In genomic region chr1:162294572-162294910, GRCm38 (mm10) we compare ENCODE assay signal across 13 mouse cellular contexts.
DNase-seq lines count a peak whose midpoint lies in the region; ATAC-seq and TF ChIP-seq lines count a peak whose summit lies in the region.
"Had no signal": no experiment of that assay in that cellular context is flagged by ENCODE, and none has a peak within 500 bp of the region (broad histone marks: within the 10 kb centered on the region; RNA-seq: fewer than 3 reads in every experiment).

No protein-coding gene starts in this region.

- no peak overlapping the region for H3K4me2 ChIP-seq in forebrain, embryonic 16.5 days (ENCODE audit: low read length)
- no peak overlapping the region for H3K4me2 ChIP-seq in forebrain, embryonic 12.5 days
- H3K4me2 ChIP-seq in intestine, embryonic 15.5 days (replicated peaks), result no peak overlapping the region
- H3K4me2 ChIP-seq in intestine, embryonic 16.5 days (ENCODE audit: low read depth, low read length), result no peak overlapping the region
- no peak overlapping the region for H3K4me2 ChIP-seq in midbrain, postnatal 0 days (ENCODE audit: low read depth, low read length, poor library complexity, severe bottlenecking)
- no peak overlapping the region for H3K4me2 ChIP-seq in midbrain, embryonic 16.5 days (ENCODE audit: low read length)
- H3K4me2 ChIP-seq in stomach, embryonic 16.5 days (ENCODE audit: low read depth, low read length), result no peak overlapping the region
- H3K4me2 ChIP-seq: liver, embryonic 12.5 days; midbrain, embryonic 12.5 days had no signal

- H3K9me3 ChIP-seq in forebrain, embryonic 16.5 days (ENCODE audit: control insufficient read depth, low read length), result no peaks in the 10 kb centered on the region
- no peaks in the 10 kb centered on the region for H3K9me3 ChIP-seq in forebrain, embryonic 12.5 days
- no peaks in the 10 kb centered on the region for H3K9me3 ChIP-seq in intestine, embryonic 15.5 days
- H3K9me3 ChIP-seq in intestine, embryonic 16.5 days (ENCODE audit: control insufficient read depth, low read length), result no peaks in the 10 kb centered on the region
- no peaks in the 10 kb centered on the region for H3K9me3 ChIP-seq in midbrain, postnatal 0 days (ENCODE audit: low read length)
- H3K9me3 ChIP-seq in midbrain, embryonic 16.5 days (replicated peaks; ENCODE audit: control insufficient read depth, low read length, poor library complexity, severe bottlenecking), result no peaks in the 10 kb centered on the region
- H3K9me3 ChIP-seq in stomach, embryonic 16.5 days (replicated peaks; ENCODE audit: control insufficient read depth, low read length), result no peaks in the 10 kb centered on the region
- H3K9me3 ChIP-seq: liver, embryonic 12.5 days; midbrain, embryonic 12.5 days had no signal

- peak; percentile 20; the same call in 1 of the 2 replicates for ATAC-seq in forebrain, embryonic 16.5 days
- no peak for ATAC-seq in forebrain, embryonic 12.5 days (ENCODE audit: low FRiP score)
- ATAC-seq in intestine, embryonic 15.5 days, result no peak
- no peak for ATAC-seq in intestine, embryonic 16.5 days
- no peak for ATAC-seq in midbrain, postnatal 0 days (ENCODE audit: low FRiP score)
- ATAC-seq in midbrain, embryonic 16.5 days, result no peak
- ATAC-seq in stomach, embryonic 16.5 days (ENCODE audit: insufficient read depth, low FRiP score), result no peak
- ATAC-seq: liver, embryonic 12.5 days had no signal

- H3K36me3 ChIP-seq in forebrain, embryonic 16.5 days (ENCODE audit: control insufficient read depth, insufficient read depth), result no peaks in the 10 kb centered on the region
- H3K36me3 ChIP-seq in forebrain, embryonic 12.5 days (replicated peaks), result no peaks in the 10 kb centered on the region
- H3K36me3 ChIP-seq in intestine, embryonic 15.5 days, result no peaks in the 10 kb centered on the region
- no peaks in the 10 kb centered on the region for H3K36me3 ChIP-seq in intestine, embryonic 16.5 days (ENCODE audit: control insufficient read depth, insufficient read depth, low read length)
- H3K36me3 ChIP-seq in midbrain, postnatal 0 days (ENCODE audit: insufficient read depth, low read length), result 0 out of 2 replicates have a peak, but pooled peaks cover 5% of the 10 kb centered on the region
- 0 out of 2 replicates have a peak, but pooled peaks cover 3% of the 10 kb centered on the region for H3K36me3 ChIP-seq in midbrain, embryonic 16.5 days (ENCODE audit: control insufficient read depth, insufficient read depth, low read length)
- H3K36me3 ChIP-seq in stomach, embryonic 16.5 days (ENCODE audit: control insufficient read depth, insufficient read depth, low read length), result no peaks in the 10 kb centered on the region
- H3K36me3 ChIP-seq: liver, embryonic 12.5 days; midbrain, embryonic 12.5 days had no signal

- H3K27ac ChIP-seq in forebrain, embryonic 16.5 days (ENCODE audit: low read length), result no peak overlapping the region
- H3K27ac ChIP-seq in forebrain, embryonic 12.5 days, result no peak overlapping the region
- H3K27ac ChIP-seq in intestine, embryonic 15.5 days, result peak overlapping the region; percentile 44; the same call in 1 of the 2 replicates
- H3K27ac ChIP-seq in intestine, embryonic 16.5 days (ENCODE audit: low read length), result no peak overlapping the region
- no peak overlapping the region for H3K27ac ChIP-seq in midbrain, postnatal 0 days (ENCODE audit: low read depth, low read length)
- no peak overlapping the region for H3K27ac ChIP-seq in midbrain, embryonic 16.5 days (ENCODE audit: low read length)
- peak overlapping the region; percentile 41; the same call in 1 of the 2 replicates for H3K27ac ChIP-seq in stomach, embryonic 16.5 days (ENCODE audit: low read length)
- H3K27ac ChIP-seq: liver, embryonic 12.5 days; midbrain, embryonic 12.5 days had no signal

- no peak for TF ChIP-seq CTCF in midbrain, postnatal 0 days (IDR thresholded peaks at IDR 0.05)

- no peak overlapping the region for H3K4me3 ChIP-seq in forebrain, embryonic 16.5 days (replicated peaks; ENCODE audit: low read length)
- no peak overlapping the region for H3K4me3 ChIP-seq in forebrain, embryonic 12.5 days (replicated peaks)
- no peak overlapping the region for H3K4me3 ChIP-seq in intestine, embryonic 15.5 days (replicated peaks)
- H3K4me3 ChIP-seq in intestine, embryonic 16.5 days (ENCODE audit: low read length), result no peak overlapping the region
- H3K4me3 ChIP-seq in midbrain, postnatal 0 days (ENCODE audit: low read depth, low read length), result no peak overlapping the region
- H3K4me3 ChIP-seq in midbrain, embryonic 16.5 days (ENCODE audit: low read depth, low read length), result no peak overlapping the region
- no peak overlapping the region for H3K4me3 ChIP-seq in stomach, embryonic 16.5 days (replicated peaks; ENCODE audit: low read length)
- H3K4me3 ChIP-seq: liver, embryonic 12.5 days; midbrain, embryonic 12.5 days had no signal

- DNase-seq in midbrain, postnatal 0 days (ENCODE audit: low spot score), result peak; percentile 34
- no peak for DNase-seq in urinary bladder, adult 18-20 months (ENCODE audit: low spot score in 2 of 2)
- DNase-seq: adrenal gland, adult 2 months; B cell, adult 2 months; spleen, adult 18-20 months had no signal

- 53% methylated on average over 4 of the region's 4 CpGs for WGBS in forebrain, embryonic 16.5 days
- 91% methylated on average over 4 of the region's 4 CpGs for WGBS in forebrain, embryonic 12.5 days
- 71% methylated on average over 4 of the region's 4 CpGs for WGBS in intestine, embryonic 15.5 days
- WGBS in intestine, embryonic 16.5 days, result 73% methylated on average over 4 of the region's 4 CpGs
- 85% methylated on average over 4 of the region's 4 CpGs for WGBS in midbrain, postnatal 0 days
- 82% methylated on average over 4 of the region's 4 CpGs for WGBS in midbrain, embryonic 16.5 days
- 61% methylated on average over 4 of the region's 4 CpGs for WGBS in stomach, embryonic 16.5 days

- peaks cover 12% of the 10 kb centered on the region; the same call in 1 of the 2 replicates for H3K4me1 ChIP-seq in forebrain, embryonic 16.5 days (replicated peaks; ENCODE audit: control insufficient read depth, insufficient read depth, low read length)
- H3K4me1 ChIP-seq in forebrain, embryonic 12.5 days, result no peaks in the 10 kb centered on the region; the same call in 1 of the 2 replicates
- H3K4me1 ChIP-seq in intestine, embryonic 15.5 days (replicated peaks), result 0 out of 2 replicates have a peak, but pooled peaks cover 2% of the 10 kb centered on the region
- H3K4me1 ChIP-seq in intestine, embryonic 16.5 days (ENCODE audit: control insufficient read depth, insufficient read depth, low read length), result peaks cover 3% of the 10 kb centered on the region; the same call in 1 of the 2 replicates
- H3K4me1 ChIP-seq in midbrain, postnatal 0 days (ENCODE audit: insufficient read depth, low read length), result no peaks in the 10 kb centered on the region
- H3K4me1 ChIP-seq in midbrain, embryonic 16.5 days (ENCODE audit: control insufficient read depth, insufficient read depth, low read length), result no peaks in the 10 kb centered on the region
- peaks cover 9% of the 10 kb centered on the region; the same call in 1 of the 2 replicates for H3K4me1 ChIP-seq in stomach, embryonic 16.5 days (ENCODE audit: control insufficient read depth, insufficient read depth, low read length)
- H3K4me1 ChIP-seq: liver, embryonic 12.5 days; midbrain, embryonic 12.5 days had no signal

- no peaks in the 10 kb centered on the region for H3K27me3 ChIP-seq in forebrain, embryonic 16.5 days (replicated peaks; ENCODE audit: control insufficient read depth, insufficient read depth, low read length)
- H3K27me3 ChIP-seq in forebrain, embryonic 12.5 days, result no peaks in the 10 kb centered on the region
- H3K27me3 ChIP-seq in intestine, embryonic 15.5 days (replicated peaks), result no peaks in the 10 kb centered on the region
- no peaks in the 10 kb centered on the region for H3K27me3 ChIP-seq in intestine, embryonic 16.5 days (replicated peaks; ENCODE audit: control insufficient read depth, insufficient read depth, low read length)
- no peaks in the 10 kb centered on the region for H3K27me3 ChIP-seq in midbrain, postnatal 0 days (ENCODE audit: insufficient read depth, low read length)
- H3K27me3 ChIP-seq in midbrain, embryonic 16.5 days (ENCODE audit: control insufficient read depth, insufficient read depth, low read depth, low read length), result no peaks in the 10 kb centered on the region
- no peaks in the 10 kb centered on the region for H3K27me3 ChIP-seq in stomach, embryonic 16.5 days (ENCODE audit: control insufficient read depth, insufficient read depth, low read length)
- H3K27me3 ChIP-seq: liver, embryonic 12.5 days; midbrain, embryonic 12.5 days had no signal

- no peak overlapping the region for H3K9ac ChIP-seq in forebrain, embryonic 16.5 days (replicated peaks; ENCODE audit: low read depth, low read length)
- H3K9ac ChIP-seq in forebrain, embryonic 12.5 days, result no peak overlapping the region
- no peak overlapping the region for H3K9ac ChIP-seq in intestine, embryonic 15.5 days
- H3K9ac ChIP-seq in intestine, embryonic 16.5 days (ENCODE audit: low read depth, low read length), result no peak overlapping the region
- H3K9ac ChIP-seq in midbrain, postnatal 0 days (replicated peaks; ENCODE audit: low read length, poor library complexity, severe bottlenecking), result no peak overlapping the region
- H3K9ac ChIP-seq in midbrain, embryonic 16.5 days (ENCODE audit: low read depth, low read length), result no peak overlapping the region
- no peak overlapping the region for H3K9ac ChIP-seq in stomach, embryonic 16.5 days (ENCODE audit: low read length)
- H3K9ac ChIP-seq: liver, embryonic 12.5 days; midbrain, embryonic 12.5 days had no signal

Comparison
In these comparisons a context has a peak if more than half of its experiments do, and no peak if none do; other contexts are left out.
1. H3K27ac ChIP-seq: peak in intestine, embryonic 15.5 days (single experiment) and stomach, embryonic 16.5 days (single experiment); none in forebrain, embryonic 16.5 days (single experiment), forebrain, embryonic 12.5 days (single experiment), intestine, embryonic 16.5 days (single experiment), midbrain, postnatal 0 days (single experiment) and midbrain, embryonic 16.5 days (single experiment).